Mouse (Mus musculus) intestine, postnatal 0 days (tissue): ENCODE data around the gene Lmnb2. TPM values are rescaled to one million over a fixed set of nuclear protein-coding genes. Genes with fewer than 3 reads are reported as not detected.
A peak's percentile ranks its signal among the peaks of the same experiment; 100 is the strongest.

Experiments used
- ATAC-seq: fragments of 200-750 bp; cut with Nextera tagmentation; 2 replicates; pipeline ENCODE4 v1.8.0; 2017; ENCODE audit warnings: mild to moderate bottlenecking, moderate TSS enrichment, moderate library complexity
- H3K27ac ChIP-seq: fragments of 300-500 bp; sonication (generic); 2 replicates; pipeline ENCODE4 v1.5.1; 2014; ENCODE audit warnings: mild to moderate bottlenecking, low read depth, low read length, moderate library complexity
- H3K27me3 ChIP-seq: fragments of 300-500 bp; sonication (generic); replicated peaks from 2 replicates; pipeline ENCODE4 v1.6.1; 2014; ENCODE audit warnings: low read length, mixed read lengths; ENCODE audit not compliant: control insufficient read depth, insufficient read depth
- H3K36me3 ChIP-seq: fragments of 300-500 bp; sonication (generic); 2 replicates; pipeline ENCODE4 v1.6.1; 2014; ENCODE audit warnings: mild to moderate bottlenecking, moderate library complexity; ENCODE audit not compliant: control insufficient read depth, insufficient read depth
- H3K4me1 ChIP-seq: fragments of 300-500 bp; sonication (generic); replicated peaks from 2 replicates; pipeline ENCODE4 v1.6.1; 2014; ENCODE audit warnings: antibody characterized with exemption, low read length, mixed read lengths; ENCODE audit not compliant: control insufficient read depth, insufficient read depth
- H3K4me2 ChIP-seq: fragments of 300-500 bp; sonication (generic); replicated peaks from 2 replicates; pipeline ENCODE4 v1.6.1; 2014; ENCODE audit warnings: low read depth, mild to moderate bottlenecking, moderate library complexity
- H3K4me3 ChIP-seq: fragments of 300-500 bp; sonication (generic); 2 replicates; pipeline ENCODE4 v1.5.1; 2014; ENCODE audit warnings: low read depth, low read length
- H3K9ac ChIP-seq: fragments of 300-500 bp; sonication (generic); 2 replicates; pipeline ENCODE4 v1.6.1; 2014; ENCODE audit warnings: mild to moderate bottlenecking, low read depth, low read length
- H3K9me3 ChIP-seq: fragments of 300-500 bp; sonication (generic); 2 replicates; pipeline ENCODE4 v1.6.1; 2016; ENCODE audit warnings: mixed run types; ENCODE audit not compliant: control insufficient read depth
- CTCF ChIP-seq: sonication (generic); IDR thresholded peaks from 2 replicates; pipeline ENCODE4 v1.5.1; 2016; ENCODE audit warnings: low read depth, mild to moderate bottlenecking, control low read depth, antibody characterized with exemption, moderate library complexity
- WGBS: fragments of 180-500 bp; shearing (Covaris S2); extraction: QIAGEN DNeasy Blood & Tissue Kit; methylation state at CpG from one replicate; pipeline ENCODE4 v1.1.7; 2014; 5-methylcytosine and 5-hydroxymethylcytosine counted together
- polyA plus RNA-seq: library from polyadenylated mRNA; unstranded; fragments of >200 nt; fragmentation: Nextera tagmentation; extraction: Ambion mirVana; gene quantifications from 2 replicates; pipeline ENCODE4 v1.2.1, GENCODE M21; 2015

The Lmnb2 gene
- polyA plus RNA-seq, 1 experiment from 2014 or later: 12.9 TPM

GRCm38 (mm10) chr10:80929299-80930226 is 11.5 kb upstream of the Lmnb2 start, which contains the start of gene Gadd45b:
Gene Gadd45b (plus strand): TSS chr10:80930073.
- H3K27ac ChIP-seq: peak within 1 kb of the TSS; percentile 79
- no peaks in the 10 kb centered on the region for H3K36me3 ChIP-seq
- H3K4me1 ChIP-seq: peaks cover 23% of the 10 kb centered on the region; the same call in 1 of the 2 replicates
- peak; percentile 83 for ATAC-seq
- WGBS: under 1% methylated on average over 56 of the region's 56 CpGs
- no peak for TF ChIP-seq CTCF
- peak within 1 kb of the TSS; percentile 78 for H3K4me3 ChIP-seq
- peak within 1 kb of the TSS; percentile 88 for H3K4me2 ChIP-seq
- no peaks in the 10 kb centered on the region for H3K27me3 ChIP-seq
- H3K9me3 ChIP-seq: no peaks in the 10 kb centered on the region
- peak within 1 kb of the TSS; percentile 60 for H3K9ac ChIP-seq

- Histone ChIP-seq H3K4me2 (peak overlapping the region; percentile 88), H3K27me3 (no peaks in the 10 kb centered on the region), H3K9me3 (no peaks in the 10 kb centered on the region), H3K27ac (peak overlapping the region; percentile 79), H3K4me1 (peaks cover 20% of the 10 kb centered on the region; the same call in 1 of the 2 replicates), H3K4me3 (peak overlapping the region; percentile 41), H3K36me3 (no peaks in the 10 kb centered on the region), H3K9ac (peak overlapping the region; percentile 45; the same call in 1 of the 2 replicates)
- 0% methylated on average over 45 of the region's 48 CpGs for WGBS
- peak; percentile 58 for ATAC-seq
- TF ChIP-seq CTCF: peak; percentile 94
Measured at GRCm38 (mm10) chr10:80928586-80929298, 10.7 kb upstream of the Lmnb2 start.

- H3K4me2 ChIP-seq: no peak overlapping the region
- no peaks in the 10 kb centered on the region for H3K9me3 ChIP-seq
- ATAC-seq: no peak
- no peak overlapping the region for H3K27ac ChIP-seq
- no peak overlapping the region for H3K4me3 ChIP-seq
- no peak for TF ChIP-seq CTCF
- H3K4me1 ChIP-seq: no peaks in the 10 kb centered on the region
- WGBS: 41% methylated on average over 3 of the region's 3 CpGs
- H3K27me3 ChIP-seq: no peaks in the 10 kb centered on the region
- no peaks in the 10 kb centered on the region for H3K36me3 ChIP-seq
- no peak overlapping the region for H3K9ac ChIP-seq
Measured at GRCm38 (mm10) chr10:80925472-80925871, 7.4 kb upstream of the Lmnb2 start.

GRCm38 (mm10) chr10:80921923-80922322 is 3.9 kb upstream of the Lmnb2 start:
- Histone ChIP-seq H3K36me3 (no peaks in the 10 kb centered on the region), H3K4me2 (peak overlapping the region; percentile 55), H3K9me3 (no peaks in the 10 kb centered on the region), H3K4me1 (no peaks in the 10 kb centered on the region), H3K4me3 (peak overlapping the region; percentile 33), H3K9ac (no peak overlapping the region), H3K27ac (no peak overlapping the region), H3K27me3 (no peaks in the 10 kb centered on the region)
- 17% methylated on average over 16 of the region's 16 CpGs for WGBS
- ATAC-seq: no peak
- TF ChIP-seq CTCF: no peak

GRCm38 (mm10) chr10:80917336-80917778 is 688 bp downstream of the Lmnb2 start:
- peak overlapping the region; percentile 83 for H3K4me3 ChIP-seq
- H3K27ac ChIP-seq: peak overlapping the region; percentile 71
- no peaks in the 10 kb centered on the region for H3K27me3 ChIP-seq
- ATAC-seq: peak; percentile 46
- H3K9me3 ChIP-seq: no peaks in the 10 kb centered on the region
- WGBS: 3% methylated on average over 15 of the region's 15 CpGs
- TF ChIP-seq CTCF: no peak
- peaks cover 6% of the 10 kb centered on the region; the same call in 1 of the 2 replicates for H3K4me1 ChIP-seq
- H3K9ac ChIP-seq: peak overlapping the region; percentile 66
- no peaks in the 10 kb centered on the region; the same call in 1 of the 2 replicates for H3K36me3 ChIP-seq
- H3K4me2 ChIP-seq: peak overlapping the region; percentile 93

GRCm38 (mm10) chr10:80915736-80916135 is 2.3 kb downstream of the Lmnb2 start:
- Histone ChIP-seq H3K27ac (0 out of 2 replicates have a peak overlapping the region, but pooled peaks have one; percentile 2), H3K27me3 (no peaks in the 10 kb centered on the region), H3K4me3 (no peak overlapping the region), H3K4me1 (peaks cover 6% of the 10 kb centered on the region; the same call in 1 of the 2 replicates), H3K4me2 (no peak overlapping the region), H3K9ac (no peak overlapping the region), H3K9me3 (no peaks in the 10 kb centered on the region), H3K36me3 (no peaks in the 10 kb centered on the region; the same call in 1 of the 2 replicates)
- TF ChIP-seq CTCF: no peak
- WGBS: 78% methylated on average over 4 of the region's 4 CpGs
- no peak for ATAC-seq
